Mouse (Mus musculus): ENCODE data around the gene Olfr961. TPM values are rescaled to one million over a fixed set of nuclear protein-coding genes. Genes with fewer than 3 reads are reported as not detected.

Gene Olfr961
- total RNA-seq, 2 experiments from 2014 or later: not detected

Other genes with a start within 250 kb of the Olfr961 start
- not detected for gene Olfr952, start 217.9 kb upstream of the Olfr961 start, total RNA-seq (2021)
- not detected for gene Olfr954, start 188.4 kb upstream of the Olfr961 start, total RNA-seq (2021)
- gene Olfr955, start 173.1 kb upstream of the Olfr961 start, total RNA-seq (2021): not detected
- not detected for gene Olfr44, start 151.1 kb upstream of the Olfr961 start, total RNA-seq (2021)
- not detected for gene Olfr957, start 129.3 kb upstream of the Olfr961 start, total RNA-seq (2021)
- gene Olfr958, start 91.0 kb upstream of the Olfr961 start, total RNA-seq (2021): not detected
- gene Olfr959, start 69.5 kb upstream of the Olfr961 start, total RNA-seq (2021): not detected
- 1 to 10 TPM; 7.8 to 8.0 TPM for gene AW551984, start 40.7 kb upstream of the Olfr961 start, total RNA-seq (2021)
- gene Olfr148, start 34.4 kb upstream of the Olfr961 start, total RNA-seq (2021): not detected
- not detected for gene Olfr960, start 23.7 kb upstream of the Olfr961 start, total RNA-seq (2021)
- gene Olfr963, start 22.1 kb downstream of the Olfr961 start, total RNA-seq (2021): not detected
- not detected for gene Olfr149, start 62.0 kb downstream of the Olfr961 start, total RNA-seq (2021)
- gene Olfr965, start 66.3 kb downstream of the Olfr961 start, total RNA-seq (2021): not detected
- not detected for gene Olfr150, start 85.9 kb downstream of the Olfr961 start, total RNA-seq (2021)
- not detected for gene Olfr967, start 101.2 kb downstream of the Olfr961 start, total RNA-seq (2021)
- not detected for gene Olfr968, start 138.2 kb downstream of the Olfr961 start, total RNA-seq (2021)
- not detected for gene Olfr969, start 145.9 kb downstream of the Olfr961 start, total RNA-seq (2021)
- not detected for gene Olfr970, start 163.8 kb downstream of the Olfr961 start, total RNA-seq (2021)
- not detected for gene Olfr971, start 191.8 kb downstream of the Olfr961 start, total RNA-seq (2021)
- not detected for gene Olfr972, start 221.3 kb downstream of the Olfr961 start, total RNA-seq (2021)